Mouse (Mus musculus) bone marrow macrophage, adult 2 months (primary cell): ENCODE results near the gene Kcnq1. TPM values are rescaled to one million over a fixed set of nuclear protein-coding genes. Genes with fewer than 3 reads are reported as not detected.

Source experiments
- H3K27ac ChIP-seq: 2 replicates; pipeline ENCODE4 v1.5.1; 2012; ENCODE audit warnings: low read depth, low read length; ENCODE audit not compliant: insufficient read depth
- H3K4me1 ChIP-seq: 2 replicates; pipeline ENCODE4 v1.6.1; 2012; ENCODE audit warnings: low read length; ENCODE audit not compliant: control insufficient read depth, insufficient read depth
- H3K4me3 ChIP-seq: 2 replicates; pipeline ENCODE4 v1.5.1; 2012; ENCODE audit warnings: mild to moderate bottlenecking, low read length, moderate library complexity; ENCODE audit not compliant: insufficient read depth
- CTCF ChIP-seq: IDR thresholded peaks from 2 replicates; pipeline ENCODE4 v1.5.1; 2012; ENCODE audit warnings: low read depth, mild to moderate bottlenecking, low read length, moderate library complexity
- POLR2A ChIP-seq: IDR thresholded peaks from 2 replicates; pipeline ENCODE4 v1.6.1; 2012; ENCODE audit warnings: mild to moderate bottlenecking, low read depth, low read length, borderline replicate concordance
- polyA plus RNA-seq: library from polyadenylated mRNA; stranded (reverse); fragments of >200 nt; gene quantifications from 2 replicates; pipeline ENCODE4 v1.2.4, GENCODE M21; 2012; ENCODE audit not compliant: missing spikeins, insufficient read depth, insufficient read length

The Kcnq1 gene
- polyA plus RNA-seq, 1 experiment: not detected

- H3K4me3 ChIP-seq: no peak overlapping the region
- no peaks in the 10 kb centered on the region for H3K4me1 ChIP-seq
- no peak overlapping the region for H3K27ac ChIP-seq
- TF ChIP-seq POLR2A (no peak), CTCF (no peak)
Measured at GRCm38 (mm10) chr7:143341301-143341980, 235.3 kb downstream of the Kcnq1 start.

GRCm38 (mm10) chr7:143343781-143344306, 237.7 kb downstream of the Kcnq1 start:
- no peak overlapping the region for H3K27ac ChIP-seq
- TF ChIP-seq POLR2A (no peak), CTCF (no peak)
- H3K4me3 ChIP-seq: no peak overlapping the region
- H3K4me1 ChIP-seq: no peaks in the 10 kb centered on the region

- no peak overlapping the region for H3K4me3 ChIP-seq
- H3K27ac ChIP-seq: no peak overlapping the region
- H3K4me1 ChIP-seq: peaks cover 10% of the 10 kb centered on the region
- no peak for TF ChIP-seq POLR2A
- no peak for TF ChIP-seq CTCF
Measured at GRCm38 (mm10) chr7:143349287-143349686, 243.1 kb downstream of the Kcnq1 start.

- no peak for TF ChIP-seq POLR2A
- TF ChIP-seq CTCF: no peak
- Histone ChIP-seq H3K4me3 (no peak overlapping the region), H3K4me1 (peaks cover 10% of the 10 kb centered on the region), H3K27ac (no peak overlapping the region)
Measured at GRCm38 (mm10) chr7:143349848-143350247, 243.7 kb downstream of the Kcnq1 start.

GRCm38 (mm10) chr7:143355831-143356230, 249.7 kb downstream of the Kcnq1 start:
- H3K27ac ChIP-seq: no peak overlapping the region
- no peaks in the 10 kb centered on the region; the same call in 1 of the 2 replicates for H3K4me1 ChIP-seq
- TF ChIP-seq CTCF (no peak), POLR2A (no peak)
- no peak overlapping the region for H3K4me3 ChIP-seq

GRCm38 (mm10) chr7:143357109-143357508, 250.9 kb downstream of the Kcnq1 start:
- Histone ChIP-seq H3K4me3 (no peak overlapping the region), H3K4me1 (no peaks in the 10 kb centered on the region; the same call in 1 of the 2 replicates), H3K27ac (no peak overlapping the region)
- TF ChIP-seq CTCF (no peak), POLR2A (no peak)

- no peak for TF ChIP-seq POLR2A
- no peak for TF ChIP-seq CTCF
Measured at GRCm38 (mm10) chr7:143357831-143358230, 251.7 kb downstream of the Kcnq1 start.

GRCm38 (mm10) chr7:143359762-143360161, 253.6 kb downstream of the Kcnq1 start:
- Histone ChIP-seq H3K4me1 (no peaks in the 10 kb centered on the region; the same call in 1 of the 2 replicates), H3K27ac (no peak overlapping the region), H3K4me3 (no peak overlapping the region)
- TF ChIP-seq CTCF (no peak), POLR2A (no peak)

More at GRCm38 (mm10) chr7:143357831-143358230, 251.7 kb downstream of the Kcnq1 start:
- no peak overlapping the region for H3K4me3 ChIP-seq
- H3K27ac ChIP-seq: no peak overlapping the region
- H3K4me1 ChIP-seq: no peaks in the 10 kb centered on the region; the same call in 1 of the 2 replicates

GRCm38 (mm10) chr7:143360776-143361175, 254.6 kb downstream of the Kcnq1 start:
- Histone ChIP-seq H3K27ac (no peak overlapping the region), H3K4me3 (no peak overlapping the region), H3K4me1 (no peaks in the 10 kb centered on the region; the same call in 1 of the 2 replicates)
- no peak for TF ChIP-seq CTCF
- TF ChIP-seq POLR2A: no peak

- H3K4me3 ChIP-seq: no peak overlapping the region
- TF ChIP-seq POLR2A (no peak), CTCF (no peak)
- H3K4me1 ChIP-seq: peaks cover 7% of the 10 kb centered on the region
- no peak overlapping the region for H3K27ac ChIP-seq
Measured at GRCm38 (mm10) chr7:143364092-143364832, 258.1 kb downstream of the Kcnq1 start.
